Mouse (Mus musculus) embryo, embryonic 10.5 days (tissue): ENCODE data around the gene Gsdma3.

Source experiments
- DNase-seq: peaks from one replicate; pipeline ENCODE4 v3.0.0-alpha.2; 2015; ENCODE audit warnings: low spot score

The Gsdma3 gene

GRCm38 (mm10) chr11:98625611-98626410 lies at the start of gene Gsdma3, which contains the start of gene Gm12355:
Gsdma3 (plus strand) TSS chr11:98626360.
Gm12355 (minus strand) TSS chr11:98625661.
- DNase-seq, result no peak

- DNase-seq, result no peak
Measured at GRCm38 (mm10) chr11:98577776-98578175, 48.4 kb upstream of the Gsdma3 start.

- DNase-seq, result no peak
Measured at GRCm38 (mm10) chr11:98580301-98581121, 45.6 kb upstream of the Gsdma3 start.

- no peak for DNase-seq
Measured at GRCm38 (mm10) chr11:98581286-98582029, 44.7 kb upstream of the Gsdma3 start.

- DNase-seq, result no peak
Measured at GRCm38 (mm10) chr11:98582030-98582388, 44.2 kb upstream of the Gsdma3 start.

- no peak for DNase-seq
Measured at GRCm38 (mm10) chr11:98582551-98583264, 43.5 kb upstream of the Gsdma3 start.

GRCm38 (mm10) chr11:98583265-98583552 lies 43.0 kb upstream of the Gsdma3 start:
- DNase-seq, result no peak

GRCm38 (mm10) chr11:98583571-98583970 lies 42.6 kb upstream of the Gsdma3 start:
- no peak for DNase-seq

GRCm38 (mm10) chr11:98584146-98584545 lies 42.0 kb upstream of the Gsdma3 start:
- DNase-seq, result no peak

GRCm38 (mm10) chr11:98584629-98585177 lies 41.5 kb upstream of the Gsdma3 start:
- DNase-seq, result no peak

GRCm38 (mm10) chr11:98586087-98586891 lies 39.9 kb upstream of the Gsdma3 start:
- DNase-seq, result no peak

- peak; percentile 100 for DNase-seq
Measured at GRCm38 (mm10) chr11:98586892-98587563, 39.1 kb upstream of the Gsdma3 start, which contains the start of gene Ormdl3. Ormdl3 (minus strand) TSS chr11:98587368.

- DNase-seq, result peak; percentile 75
Measured at GRCm38 (mm10) chr11:98587684-98588546, 38.2 kb upstream of the Gsdma3 start.

- no peak for DNase-seq
Measured at GRCm38 (mm10) chr11:98588833-98589281, 37.3 kb upstream of the Gsdma3 start.

GRCm38 (mm10) chr11:98589306-98589705 lies 36.9 kb upstream of the Gsdma3 start:
- DNase-seq, result no peak

GRCm38 (mm10) chr11:98590548-98591445 lies 35.4 kb upstream of the Gsdma3 start:
- no peak for DNase-seq

- no peak for DNase-seq
Measured at GRCm38 (mm10) chr11:98595021-98595420, 31.1 kb upstream of the Gsdma3 start.

- DNase-seq, result no peak
Measured at GRCm38 (mm10) chr11:98595473-98595872, 30.7 kb upstream of the Gsdma3 start.
